Mouse (Mus musculus): ENCODE measurements around the gene Cox8b.

DNA sequence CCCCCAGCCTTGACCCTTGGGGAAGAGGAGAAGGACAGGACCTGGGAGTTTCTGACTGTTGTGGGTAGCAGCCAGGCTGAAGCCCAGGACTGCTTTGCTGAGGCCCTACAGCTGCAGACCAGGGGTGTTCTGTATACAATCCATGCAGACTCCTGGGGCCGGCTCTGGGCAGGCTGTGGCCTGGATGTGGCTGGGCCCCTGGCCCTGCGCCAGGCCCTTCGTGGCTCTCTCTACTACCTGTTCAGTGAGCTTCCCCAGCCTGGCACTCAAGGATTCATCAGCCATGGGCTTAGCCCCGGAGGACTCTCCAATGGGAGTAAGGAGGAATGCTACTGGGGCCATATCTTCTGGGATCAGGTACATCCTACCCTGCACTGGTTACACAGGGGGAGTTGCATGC is 43.1 kb upstream of the Cox8b start:
- no peak for TF ChIP-seq POLR2A (IDR thresholded peaks at IDR 0.05; ENCODE audit: low read depth, low read length)
- no peak for TF ChIP-seq CTCF (IDR thresholded peaks at IDR 0.05; ENCODE audit: extremely low read depth, insufficient read depth, insufficient read length, insufficient replicate concordance)

Measured in spleen, adult 2 months (tissue).